Mouse (Mus musculus): ENCODE results near the gene Pdk2.

GRCm38 (mm10) chr11:95038818-95039655 is 2.1 kb downstream of the Pdk2 start:
- no peak for TF ChIP-seq EP300 (IDR thresholded peaks at IDR 0.05; ENCODE audit: low read depth)
- TF ChIP-seq CTCF (IDR thresholded peaks at IDR 0.05; ENCODE audit: low read depth) = no peak

Data from heart, postnatal 0 days (tissue).